Mouse (Mus musculus) layer of hippocampus, adult 2 months (tissue): ENCODE data around the gene Krt88. TPM values are rescaled to one million over a fixed set of nuclear protein-coding genes. Genes with fewer than 3 reads are reported as not detected.

Source experiments
- DNase-seq, 2 experiments: peaks; one replicate each; pipeline ENCODE4 v3.0.0; 2022; ENCODE audit warnings: low spot score in 2 of 2
- H3K27ac ChIP-seq: fragments of 200-600 bp; 2 replicates; pipeline ENCODE4 v1.8.1; 2022
- H3K4me3 ChIP-seq: fragments of 200-600 bp; 2 replicates; pipeline ENCODE4 v1.8.1; 2022; ENCODE audit warnings: mild to moderate bottlenecking
- CTCF ChIP-seq: fragments of 200-600 bp; conservative IDR thresholded peaks from 2 replicates; pipeline ENCODE4 v1.8.1; 2022; ENCODE audit warnings: antibody characterized with exemption, mild to moderate bottlenecking, moderate library complexity
- total RNA-seq, 2 experiments: library from RNA; stranded (reverse); gene quantifications; 2 replicates each; pipeline ENCODE4 v1.2.3; 2021

The Krt88 gene
- total RNA-seq, 2 experiments from 2014 or later, result not detected

- Histone ChIP-seq H3K27ac (no peak overlapping the region), H3K4me3 (no peak overlapping the region)
- DNase-seq, result no peak
- no peak for TF ChIP-seq CTCF
Measured at GRCm38 (mm10) chr15:101484939-101485338, 37.4 kb downstream of the Krt88 start.

DNA sequence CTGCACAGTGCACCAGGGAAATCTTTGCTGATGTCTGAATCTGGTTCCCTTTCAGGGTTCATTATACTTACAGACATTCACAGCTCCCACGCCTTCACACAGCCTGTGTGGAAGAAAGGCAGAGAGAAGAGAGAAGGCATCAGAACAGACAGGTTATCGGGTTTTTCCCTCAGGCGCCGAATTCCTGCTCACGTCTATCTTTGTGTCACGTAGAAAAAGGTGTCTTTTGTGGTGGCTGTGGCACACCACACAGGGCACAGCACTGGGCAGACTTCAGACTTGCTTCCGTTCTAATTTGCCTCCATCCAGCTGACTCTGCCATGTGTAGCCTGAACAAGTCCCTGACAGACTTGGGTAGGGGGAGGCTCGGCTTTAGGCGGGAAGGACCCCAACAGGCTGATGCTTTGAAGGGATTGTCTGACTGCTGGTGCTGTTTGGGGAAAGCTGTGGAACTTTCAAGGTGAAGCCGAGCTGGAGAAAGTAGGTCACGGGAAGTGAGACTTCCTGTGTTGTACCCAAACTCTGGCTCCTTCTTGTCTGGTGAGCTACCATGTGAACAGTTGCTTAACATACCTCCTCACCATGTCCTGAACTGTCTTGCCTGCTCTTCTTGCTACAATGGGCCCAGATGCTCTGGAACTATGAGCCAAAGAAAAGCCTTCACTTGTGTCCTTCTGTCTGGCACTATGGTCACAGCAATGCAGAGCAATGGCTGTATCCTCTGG, 38.5 kb downstream of the Krt88 start:
- Histone ChIP-seq H3K27ac (no peak overlapping the region), H3K4me3 (no peak overlapping the region)
- DNase-seq, result peak in 1 of 2 experiments; percentile 8
- TF ChIP-seq CTCF, result no peak

GRCm38 (mm10) chr15:101491431-101491830, 43.9 kb downstream of the Krt88 start, which contains the start of gene Krt83:
Gene Krt83, minus strand, starts transcription at chr15:101491512.
- DNase-seq, result no peak
- TF ChIP-seq CTCF, result no peak
- Histone ChIP-seq H3K27ac (no peak within 1 kb of the TSS), H3K4me3 (no peak within 1 kb of the TSS)

DNA sequence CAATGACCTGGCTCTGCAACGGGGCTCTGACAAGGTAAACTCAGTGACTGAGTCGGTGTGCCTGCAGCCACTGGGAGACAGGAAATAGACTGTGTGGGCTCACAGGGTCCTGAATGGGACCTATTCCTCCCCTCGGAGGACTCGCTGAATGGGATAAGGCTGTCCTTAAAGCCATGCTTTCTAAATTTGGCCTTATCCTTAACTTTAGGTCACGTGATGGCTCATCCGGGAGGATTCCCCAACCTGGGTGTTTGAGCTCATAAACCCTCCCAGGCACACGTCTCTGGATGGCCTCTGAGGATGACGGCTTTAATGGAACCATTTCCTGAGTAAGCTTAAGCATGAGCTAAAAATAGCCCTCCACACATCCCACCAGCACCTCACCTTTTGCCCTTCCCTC, 45.2 kb downstream of the Krt88 start:
- no peak for TF ChIP-seq CTCF
- no peak overlapping the region for H3K4me3 ChIP-seq
- H3K27ac ChIP-seq, result no peak overlapping the region
- no peak for DNase-seq

DNA sequence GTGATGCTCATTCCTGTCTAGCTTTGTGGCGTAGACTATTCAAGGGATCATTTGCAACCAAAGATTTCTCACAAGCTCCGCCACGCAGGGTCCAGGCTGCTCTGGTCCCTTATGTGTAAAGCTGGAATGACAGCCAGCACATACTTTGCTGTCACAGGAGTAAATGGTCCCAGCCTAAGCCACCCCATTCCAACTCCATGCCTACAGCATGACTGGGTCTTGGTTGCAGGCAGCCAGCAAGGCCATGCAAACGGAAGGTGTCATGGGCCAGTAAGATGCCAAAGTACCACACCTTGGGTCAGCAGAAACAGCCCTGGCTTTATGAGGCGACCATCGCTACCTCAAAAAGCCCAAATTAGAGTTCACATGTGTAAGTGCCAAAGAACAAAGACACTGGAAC, 46.2 kb downstream of the Krt88 start:
- no peak for TF ChIP-seq CTCF

GRCm38 (mm10) chr15:101494203-101494602, 46.7 kb downstream of the Krt88 start:
- DNase-seq, result no peak
- TF ChIP-seq CTCF, result no peak
- H3K27ac ChIP-seq, result no peak overlapping the region
- H3K4me3 ChIP-seq, result no peak overlapping the region

More for the DNA sequence above, 46.2 kb downstream of the Krt88 start:
- Histone ChIP-seq H3K27ac (no peak overlapping the region), H3K4me3 (no peak overlapping the region)
- DNase-seq, result no peak

DNA sequence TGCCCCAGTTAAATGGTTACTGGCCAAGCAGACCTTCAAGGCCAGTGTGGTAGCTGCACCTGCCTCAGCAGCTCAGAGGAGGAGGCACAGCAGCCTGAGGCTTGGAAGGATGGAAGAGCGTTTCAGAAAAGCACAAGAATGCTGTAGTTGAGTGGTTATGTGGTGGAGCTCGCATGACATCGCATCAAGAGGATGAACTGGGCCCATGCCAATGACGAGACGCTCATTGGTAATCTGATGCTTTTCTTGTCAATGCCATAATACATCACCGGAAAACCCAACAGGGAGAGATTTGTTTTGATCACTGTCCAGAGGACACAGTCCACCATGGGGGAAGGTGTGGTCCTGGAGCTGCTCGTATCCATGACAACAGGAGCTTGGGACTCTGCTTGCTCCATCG, 47.7 kb downstream of the Krt88 start:
- H3K27ac ChIP-seq, result no peak overlapping the region
- no peak for TF ChIP-seq CTCF
- H3K4me3 ChIP-seq, result no peak overlapping the region
- no peak for DNase-seq

- peak; percentile 4 to 22 for DNase-seq
Measured at GRCm38 (mm10) chr15:101497181-101497580, 49.6 kb downstream of the Krt88 start.

More at GRCm38 (mm10) chr15:101497181-101497580, 49.6 kb downstream of the Krt88 start:
- peak; percentile 74 for TF ChIP-seq CTCF
- no peak overlapping the region for H3K4me3 ChIP-seq
- no peak overlapping the region for H3K27ac ChIP-seq

Other genes with a start within 250 kb of the Krt88 start
- 10 to 100 TPM; 79.5 to 82.7 TPM for gene Grasp, start 223.6 kb upstream of the Krt88 start, total RNA-seq
- 10 to 100 TPM; 39.8 to 54.8 TPM for gene Nr4a1, start 193.5 kb upstream of the Krt88 start, total RNA-seq
- 10 to 100 TPM; 50.6 to 53.3 TPM for gene Atg101, start 163.5 kb upstream of the Krt88 start, total RNA-seq
- gene 6030408B16Rik, start 154.5 kb upstream of the Krt88 start, total RNA-seq, result under 1 TPM in 1 of 2 experiments, not detected in 1; 0.54 TPM
- gene Krt80, start 77.6 kb upstream of the Krt88 start, total RNA-seq, result under 1 TPM; 0.12 to 0.18 TPM
- not detected for gene Krt7, start 36.7 kb upstream of the Krt88 start, total RNA-seq
- under 1 TPM; 0.46 to 0.69 TPM for gene Krt87, start 8.9 kb upstream of the Krt88 start, total RNA-seq
- gene Krt81, start 16.0 kb downstream of the Krt88 start, total RNA-seq, result not detected
- gene Krt86, start 25.7 kb downstream of the Krt88 start, total RNA-seq, result not detected
- gene Krt83, start 43.8 kb downstream of the Krt88 start, total RNA-seq, result not detected
- gene Gm49425, start 69.5 kb downstream of the Krt88 start, total RNA-seq, result not detected
- gene Krt84, start 85.1 kb downstream of the Krt88 start, total RNA-seq, result not detected
- gene Krt82, start 102.9 kb downstream of the Krt88 start, total RNA-seq, result not detected
- gene Krt90, start 115.2 kb downstream of the Krt88 start, total RNA-seq, result not detected
- gene Krt75, start 126.2 kb downstream of the Krt88 start, total RNA-seq, result not detected
- not detected for gene Gm5414, start 180.4 kb downstream of the Krt88 start, total RNA-seq
- gene Gm5478, start 199.6 kb downstream of the Krt88 start, total RNA-seq, result not detected
- gene Krt6b, start 232.5 kb downstream of the Krt88 start, total RNA-seq, result not detected
- gene Krt6a, start 246.6 kb downstream of the Krt88 start, total RNA-seq, result not detected